Mouse (Mus musculus): ENCODE results near the gene Eya2.

GRCm38 (mm10) chr2:165811536-165811935 is 216.7 kb downstream of the Eya2 start:
- no peak for TF ChIP-seq POLR2A (IDR thresholded peaks at IDR 0.05; ENCODE audit: insufficient read length, low read depth)
- no peak for TF ChIP-seq POLR2AphosphoS2 (IDR thresholded peaks at IDR 0.05; ENCODE audit: insufficient read length, low read depth)
- no peak for TF ChIP-seq MYOG (IDR thresholded peaks at IDR 0.05; ENCODE audit: control insufficient read depth in 1 of 3, insufficient read depth in 1 of 3, insufficient read length in 2 of 3, low read depth in 2 of 3)
- no peak for TF ChIP-seq CEBPB (IDR thresholded peaks at IDR 0.05; ENCODE audit: insufficient read depth, poor library complexity, severe bottlenecking)
- no peak for TF ChIP-seq SRF (IDR thresholded peaks at IDR 0.05; ENCODE audit: control insufficient read depth, insufficient read length, low read depth)
- no peak for TF ChIP-seq E2F4 (IDR thresholded peaks at IDR 0.05; ENCODE audit: insufficient read depth)
